Comparison of ENCODE assay signal across 22 mouse cellular contexts in the genomic region with DNA sequence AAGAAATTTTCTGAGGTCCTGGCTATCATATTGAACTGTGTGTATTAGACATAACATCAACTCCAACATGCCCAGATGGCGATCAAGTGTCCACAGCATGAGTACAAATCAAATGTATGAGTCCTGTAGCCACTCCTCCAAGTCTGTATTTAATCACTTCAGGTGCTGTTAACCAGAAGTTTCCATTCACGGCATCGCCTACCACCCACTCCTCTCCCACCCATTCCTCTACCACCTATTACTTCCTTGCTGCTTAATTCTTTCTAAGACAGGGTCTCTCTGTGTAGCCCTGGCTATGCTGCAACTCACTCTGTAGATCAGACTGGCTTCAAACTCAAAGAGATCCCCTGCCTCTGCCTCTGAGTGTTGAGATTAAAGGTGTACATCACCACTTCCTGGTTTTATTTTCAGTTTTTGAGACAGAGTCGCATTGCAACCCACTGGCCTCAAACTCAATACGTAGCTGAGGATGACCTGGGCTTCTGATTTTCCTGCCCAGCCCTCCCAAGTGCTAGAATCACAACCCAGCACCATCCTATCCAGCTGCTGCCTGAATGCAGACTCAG. TPM values are rescaled to one million over a fixed set of nuclear protein-coding genes. Genes with fewer than 3 reads are reported as not detected.
DNase-seq lines count a peak whose midpoint lies in the region; ATAC-seq lines count a peak whose summit lies in the region.
"Had no signal": no experiment of that assay in that cellular context is flagged by ENCODE, and none has a peak within 500 bp of the region (broad histone marks: within the 10 kb centered on the region; RNA-seq: fewer than 3 reads in every experiment).

No protein-coding gene starts in this region.

- H3K4me3 ChIP-seq in hindbrain, embryonic 11.5 days (ENCODE audit: low read depth, low read length), result no peak overlapping the region
- H3K4me3 ChIP-seq: forebrain, embryonic 10.5 days; forebrain, embryonic 13.5 days; gastrocnemius, adult 2 months; hindbrain, embryonic 13.5 days had no signal

- H3K9ac ChIP-seq in hindbrain, embryonic 11.5 days (ENCODE audit: low read depth, low read length), result no peak overlapping the region
- H3K9ac ChIP-seq: forebrain, embryonic 13.5 days; hindbrain, embryonic 13.5 days had no signal

- peak; percentile 74 for DNase-seq in A20 (ENCODE audit: low read depth, low spot score)
- DNase-seq in CD4-positive, CD25-positive, alpha-beta regulatory T cell, adult 2 months (ENCODE audit: low read depth, low spot score), result peak; percentile 28
- peak; percentile 23 for DNase-seq in naive thymus-derived CD4-positive, alpha-beta T cell, adult 2 months (ENCODE audit: low read depth)
- no peak for DNase-seq in lung, postnatal 25 days (ENCODE audit: low spot score)
- DNase-seq in layer of hippocampus, adult 9-11 months, result no peak
- no peak for DNase-seq in hindbrain, embryonic 11.5 days (ENCODE audit: low spot score)
- DNase-seq: adrenal gland, postnatal 10 days; adrenal gland, postnatal 36 days; cerebellum, adult 18-20 months; cerebellum, adult 9-10 months; cerebellum, postnatal 14 days; gastrocnemius, adult 2 months; gastrocnemius, postnatal 14 days; heart, adult 11 months had no signal

- no peaks in the 10 kb centered on the region for H3K27me3 ChIP-seq in hindbrain, embryonic 11.5 days (ENCODE audit: control insufficient read depth, insufficient read depth, low read length)
- H3K27me3 ChIP-seq: forebrain, embryonic 13.5 days; hindbrain, embryonic 13.5 days had no signal

- no peak overlapping the region for H3K27ac ChIP-seq in hindbrain, embryonic 11.5 days (ENCODE audit: low read depth, low read length)
- H3K27ac ChIP-seq: forebrain, embryonic 10.5 days; forebrain, embryonic 13.5 days; gastrocnemius, adult 2 months; hindbrain, embryonic 13.5 days had no signal

- no peak overlapping the region for H3K4me2 ChIP-seq in hindbrain, embryonic 11.5 days (replicated peaks; ENCODE audit: low read depth, low read length)
- H3K4me2 ChIP-seq: forebrain, embryonic 13.5 days; heart, embryonic 11.5 days; hindbrain, embryonic 13.5 days had no signal

- ATAC-seq in activated CD4-positive, CD25-positive, alpha-beta regulatory T cell, adult 4 months, result peak; percentile 57
- ATAC-seq in hindbrain, embryonic 11.5 days (ENCODE audit: low FRiP score), result no peak
- ATAC-seq: forebrain, embryonic 13.5 days; forebrain, embryonic 16.5 days; hindbrain, embryonic 16.5 days had no signal

- 89% methylated on average over 5 of the region's 5 CpGs for WGBS in hindbrain, embryonic 11.5 days

- H3K36me3 ChIP-seq in hindbrain, embryonic 11.5 days (ENCODE audit: control insufficient read depth, insufficient read depth, low read length), result no peaks in the 10 kb centered on the region
- H3K36me3 ChIP-seq: forebrain, embryonic 10.5 days; hindbrain, embryonic 13.5 days had no signal

- no peaks in the 10 kb centered on the region for H3K9me3 ChIP-seq in hindbrain, embryonic 11.5 days (ENCODE audit: control insufficient read depth, low read length)
- H3K9me3 ChIP-seq: forebrain, embryonic 10.5 days; forebrain, embryonic 13.5 days; hindbrain, embryonic 13.5 days had no signal

- no peaks in the 10 kb centered on the region for H3K4me1 ChIP-seq in hindbrain, embryonic 11.5 days (replicated peaks; ENCODE audit: control insufficient read depth, insufficient read depth, low read length)

RNA-seq across cellular contexts. Expression of gene Catip, which starts 1.9 kb away (rescaled TPM):
- not detected for polyA plus RNA-seq in activated CD4-positive, CD25-positive, alpha-beta regulatory T cell, adult 4 months (2017; shearing (Covaris generic))
- polyA plus RNA-seq in hindbrain, embryonic 11.5 days (2014; fragmentation: Nextera tagmentation; extraction: Ambion mirVana), result 1.1 TPM in 2 replicates
- polyA plus RNA-seq: C2C12 had no signal

RNA-seq across cellular contexts. Expression of gene Slc11a1, which starts 15.0 kb away (rescaled TPM):
- under 1 TPM; 0.42 to 0.97 TPM for polyA plus RNA-seq in activated CD4-positive, CD25-positive, alpha-beta regulatory T cell, adult 4 months (2017; shearing (Covaris generic))
- polyA plus RNA-seq in hindbrain, embryonic 11.5 days (2014; fragmentation: Nextera tagmentation; extraction: Ambion mirVana), result 1.3 and 1.4 TPM in 2 replicates

RNA-seq across cellular contexts. Expression of gene Ctdsp1, which starts 31.3 kb away (rescaled TPM):
- polyA plus RNA-seq in activated CD4-positive, CD25-positive, alpha-beta regulatory T cell, adult 4 months (2017; shearing (Covaris generic)), result 10 to 100 TPM; 29.9 to 31.9 TPM
- polyA plus RNA-seq in hindbrain, embryonic 11.5 days (2014; fragmentation: Nextera tagmentation; extraction: Ambion mirVana), result 36.3 and 42.0 TPM in 2 replicates

RNA-seq across cellular contexts. Expression of gene Vil1, which starts 49.1 kb away (rescaled TPM):
- under 1 TPM in 1 of 2 experiments, not detected in 1; 0.13 TPM for polyA plus RNA-seq in activated CD4-positive, CD25-positive, alpha-beta regulatory T cell, adult 4 months (2017; shearing (Covaris generic))
- 0.11 and 0.13 TPM in 2 replicates for polyA plus RNA-seq in hindbrain, embryonic 11.5 days (2014; fragmentation: Nextera tagmentation; extraction: Ambion mirVana)

RNA-seq across cellular contexts. Expression of gene Tmbim1, which starts 54.6 kb away (rescaled TPM):
- polyA plus RNA-seq in activated CD4-positive, CD25-positive, alpha-beta regulatory T cell, adult 4 months (2017; shearing (Covaris generic)), result 10 to 100 TPM; 13.1 to 16.1 TPM
- 8.6 and 9.1 TPM in 2 replicates for polyA plus RNA-seq in hindbrain, embryonic 11.5 days (2014; fragmentation: Nextera tagmentation; extraction: Ambion mirVana)

Comparison
In these comparisons a context has a peak if more than half of its experiments do, and no peak if none do; other contexts are left out.
1. DNase-seq: peak in A20 (single experiment), CD4-positive, CD25-positive, alpha-beta regulatory T cell, adult 2 months (single experiment) and naive thymus-derived CD4-positive, alpha-beta T cell, adult 2 months (single experiment); none in lung, postnatal 25 days (single experiment), layer of hippocampus, adult 9-11 months (single experiment) and hindbrain, embryonic 11.5 days (single experiment).